Mouse (Mus musculus) MEL-GATA-1-ER (cell line): ENCODE results near the gene Arhgap17.
A peak's percentile ranks its signal among the peaks of the same experiment; 100 is the strongest.

Source experiments
- DNase-seq: peaks from one replicate; pipeline ENCODE4 v3.0.0-alpha.2; 2012; ENCODE audit warnings: low read depth; ENCODE audit errors: extremely low read depth

The Arhgap17 gene

GRCm38 (mm10) chr7:123344079-123344780, 25.5 kb downstream of the Arhgap17 start:
- no peak for DNase-seq

- DNase-seq = no peak
Measured at GRCm38 (mm10) chr7:123341896-123342295, 27.8 kb downstream of the Arhgap17 start.

GRCm38 (mm10) chr7:123338351-123338750, 31.4 kb downstream of the Arhgap17 start:
- no peak for DNase-seq

DNA sequence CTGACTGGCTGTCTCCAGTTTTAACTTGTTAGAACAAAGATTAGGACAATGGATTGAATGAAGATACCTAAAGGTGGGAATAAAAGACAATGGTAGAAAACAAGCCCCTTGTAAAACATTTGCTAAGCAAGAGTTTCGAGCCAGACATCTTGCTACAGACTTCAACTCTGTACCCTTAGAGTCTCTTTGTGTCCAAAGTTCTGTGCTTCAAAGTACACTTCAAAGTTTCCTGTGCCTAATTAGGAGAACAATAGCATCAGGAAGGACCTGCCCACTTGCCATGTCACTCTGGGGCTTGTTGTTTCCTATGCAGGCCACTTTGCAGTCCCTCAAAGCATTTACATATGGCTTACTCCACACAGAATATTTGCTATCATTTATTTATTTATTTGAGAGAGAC, 33.4 kb downstream of the Arhgap17 start:
- no peak for DNase-seq

- DNase-seq = no peak
Measured at GRCm38 (mm10) chr7:123330506-123330905, 39.2 kb downstream of the Arhgap17 start.

DNA sequence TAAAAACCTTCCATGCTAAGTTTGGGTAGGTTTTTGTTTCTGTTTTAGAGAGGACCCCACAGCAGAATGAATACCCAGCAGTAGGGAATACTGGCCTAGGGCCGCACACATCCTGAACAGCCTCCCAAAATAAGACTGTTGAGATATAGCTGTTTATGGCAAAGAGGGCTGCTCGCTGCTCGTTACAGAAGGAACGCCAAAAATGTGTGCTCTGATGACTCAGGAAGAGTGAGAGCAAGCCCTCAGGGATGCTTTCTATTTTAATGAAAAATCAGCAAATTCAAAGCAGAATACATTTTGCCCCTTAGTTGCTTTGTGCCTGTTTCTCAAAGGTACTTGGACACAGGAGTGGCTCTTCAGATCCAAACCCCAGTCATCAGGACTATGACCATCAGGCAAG, 41.8 kb downstream of the Arhgap17 start:
- DNase-seq = no peak

- DNase-seq = no peak
Measured at GRCm38 (mm10) chr7:123326901-123327300, 42.8 kb downstream of the Arhgap17 start.

GRCm38 (mm10) chr7:123326062-123326461, 43.7 kb downstream of the Arhgap17 start:
- no peak for DNase-seq

DNA sequence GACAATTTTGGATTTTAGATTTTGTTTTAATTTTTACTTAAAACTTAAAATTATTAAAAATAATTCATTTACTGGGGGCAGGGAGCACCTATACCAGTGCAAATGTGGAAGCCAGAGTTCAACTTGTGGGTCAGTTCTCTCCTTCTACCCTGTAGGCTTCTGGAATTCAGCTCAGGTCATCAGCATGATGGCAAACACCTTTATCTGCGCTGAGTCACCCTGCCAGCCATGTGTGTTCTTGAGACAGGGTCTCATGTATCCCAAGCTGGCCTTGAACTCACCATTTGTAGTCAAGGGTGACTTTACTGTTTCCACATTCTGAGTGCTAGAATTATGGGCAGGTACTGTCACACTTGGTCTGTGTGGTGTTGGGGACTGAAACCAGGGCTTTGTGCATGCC, 45.6 kb downstream of the Arhgap17 start:
- no peak for DNase-seq

- DNase-seq = no peak
Measured at GRCm38 (mm10) chr7:123323388-123323787, 46.3 kb downstream of the Arhgap17 start.

DNA sequence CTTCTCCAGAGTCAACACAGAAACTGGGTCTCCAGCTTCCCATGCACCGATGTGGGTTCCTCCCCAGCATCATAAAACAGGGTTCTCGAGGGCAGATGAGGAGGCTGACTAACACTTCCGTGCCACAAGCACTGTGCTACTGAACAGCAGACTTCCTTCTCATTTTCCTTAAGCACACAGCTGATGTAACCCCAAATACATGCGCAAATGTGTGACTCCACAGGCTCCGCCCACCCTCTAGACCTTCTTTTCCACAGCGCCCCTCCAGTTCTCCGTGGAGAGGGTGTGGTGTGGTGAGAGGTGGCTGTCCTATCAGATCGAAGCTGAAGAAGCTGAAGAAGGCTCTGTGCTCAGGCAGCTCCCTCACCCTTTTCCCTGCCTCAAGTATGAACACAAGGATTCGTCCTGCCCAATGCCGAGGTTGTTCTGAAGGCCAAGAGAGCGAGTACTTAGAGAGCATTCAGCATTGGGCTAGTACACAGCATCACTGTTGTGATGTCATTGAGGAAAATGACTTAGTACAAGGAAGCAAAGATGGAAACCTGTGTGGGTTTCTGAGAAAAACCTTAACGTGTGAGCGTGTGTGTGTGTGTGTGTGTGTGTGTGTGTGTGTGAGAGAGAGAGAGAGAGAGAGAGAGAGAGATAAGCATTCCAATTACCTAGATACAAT, 47.1 kb downstream of the Arhgap17 start:
- DNase-seq = peak; percentile 11

DNA sequence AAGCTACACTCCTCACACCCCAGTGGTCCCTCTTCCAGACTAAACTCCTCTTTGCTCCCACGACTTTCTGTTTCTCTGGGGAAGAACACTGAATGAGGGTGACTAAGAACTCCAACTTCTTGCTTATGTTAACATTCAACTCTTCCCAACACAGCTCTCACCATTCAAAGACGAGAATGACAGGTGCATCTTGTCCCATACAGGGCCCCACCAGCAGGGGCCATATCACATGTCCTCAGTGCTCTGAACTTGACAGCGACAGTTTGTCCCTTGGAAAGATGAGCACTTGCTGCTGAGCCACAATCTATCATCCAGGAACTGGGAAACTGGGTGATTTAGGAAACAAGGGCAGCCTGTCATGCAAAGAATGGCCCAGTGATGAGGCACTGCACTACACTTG, 57.0 kb downstream of the Arhgap17 start:
- no peak for DNase-seq

DNA sequence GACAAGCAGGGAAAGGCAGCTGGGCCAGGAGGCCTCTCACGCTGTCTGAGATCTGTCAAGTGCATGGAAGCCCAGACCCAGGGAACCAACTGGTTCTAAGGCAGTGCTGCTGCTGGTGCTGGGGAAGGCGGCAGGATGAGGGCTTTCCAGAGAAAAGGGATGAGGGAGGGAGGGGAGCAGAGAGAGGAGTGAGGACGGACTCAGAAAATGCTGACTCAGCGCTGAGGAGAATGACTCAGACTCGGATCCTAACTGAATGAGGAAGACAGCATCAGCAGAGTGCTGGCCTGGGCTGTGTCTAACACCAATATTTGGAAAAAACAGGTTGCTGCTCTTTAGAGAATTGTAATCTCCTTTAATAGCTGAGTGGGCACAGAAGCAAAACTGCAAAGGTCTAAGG, 57.9 kb downstream of the Arhgap17 start:
- DNase-seq = no peak

DNA sequence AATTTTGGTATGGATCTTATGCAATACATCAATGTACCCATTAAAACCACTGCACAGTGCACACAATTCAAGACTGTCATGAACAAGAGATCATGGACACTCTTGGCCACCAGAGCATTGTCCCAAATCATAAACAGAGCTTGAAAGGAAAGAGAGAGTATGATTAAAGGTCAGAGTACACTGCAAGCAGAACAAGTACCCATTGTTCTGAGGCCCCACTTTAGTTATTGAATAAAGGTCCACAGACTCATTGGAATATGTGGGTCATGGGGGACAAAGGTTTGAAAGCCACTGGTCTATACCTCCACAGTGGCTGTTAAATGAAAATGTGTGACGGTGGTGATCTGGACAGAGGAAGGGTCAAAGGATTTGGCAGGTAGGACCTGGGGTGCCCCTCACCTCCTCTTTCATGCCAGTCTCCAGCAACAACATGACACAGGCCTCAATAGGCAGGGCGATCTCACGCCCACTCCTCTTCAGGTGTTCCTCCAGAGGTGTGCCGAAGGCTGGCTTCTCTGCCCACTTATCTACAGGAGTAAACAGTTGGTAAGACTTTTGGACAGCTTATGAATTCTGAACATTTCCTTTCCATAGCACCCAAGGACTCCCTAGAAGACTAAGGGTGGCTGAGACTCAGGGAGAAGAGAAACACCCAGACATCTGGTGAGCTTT, 61.7 kb downstream of the Arhgap17 start:
- DNase-seq = no peak

- DNase-seq = no peak
Measured at GRCm38 (mm10) chr7:123307236-123307635, 62.5 kb downstream of the Arhgap17 start.

- no peak for DNase-seq
Measured at GRCm38 (mm10) chr7:123305397-123305796, 64.3 kb downstream of the Arhgap17 start.

- DNase-seq = no peak
Measured at GRCm38 (mm10) chr7:123300258-123300657, 69.5 kb downstream of the Arhgap17 start.

DNA sequence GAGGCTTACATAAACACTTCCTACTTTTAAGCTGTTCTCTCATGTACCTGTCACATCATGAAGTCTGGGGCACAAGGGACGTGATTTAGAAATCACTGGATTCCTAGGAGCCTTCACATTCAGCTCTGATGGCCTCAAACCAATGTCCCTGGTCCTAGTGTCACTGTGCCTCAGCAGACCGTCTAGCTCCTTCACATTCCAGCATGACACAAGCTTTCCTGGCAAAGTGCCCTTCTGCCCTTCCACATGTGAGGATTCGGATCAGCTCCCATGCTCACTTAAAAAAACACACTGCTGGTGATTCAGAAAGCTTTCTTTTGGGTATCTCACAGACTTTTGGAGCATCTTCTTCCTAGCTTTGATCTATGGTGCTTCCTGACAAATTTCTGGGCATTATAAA, 71.5 kb downstream of the Arhgap17 start:
- no peak for DNase-seq

GRCm38 (mm10) chr7:123296097-123296496, 73.6 kb downstream of the Arhgap17 start:
- no peak for DNase-seq

DNA sequence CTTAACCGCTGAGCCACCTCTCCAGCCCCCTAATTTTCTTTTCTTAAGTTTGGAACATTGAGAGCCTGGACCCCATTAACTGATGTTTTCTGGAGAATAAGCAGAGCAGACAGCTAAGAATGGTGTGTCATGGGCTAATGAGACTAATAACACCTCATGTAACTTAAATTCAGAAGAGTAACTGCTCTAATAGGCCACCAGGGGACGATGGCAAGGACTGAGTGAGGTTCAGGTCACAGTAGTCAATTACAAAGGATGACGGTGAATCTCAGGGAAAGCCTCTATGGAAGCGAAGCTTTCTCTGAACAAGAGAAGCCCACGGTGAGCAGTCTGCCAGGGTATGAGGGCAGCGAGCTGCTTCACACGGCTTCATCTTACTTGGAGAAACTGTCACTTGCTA, 74.3 kb downstream of the Arhgap17 start:
- DNase-seq = no peak

DNA sequence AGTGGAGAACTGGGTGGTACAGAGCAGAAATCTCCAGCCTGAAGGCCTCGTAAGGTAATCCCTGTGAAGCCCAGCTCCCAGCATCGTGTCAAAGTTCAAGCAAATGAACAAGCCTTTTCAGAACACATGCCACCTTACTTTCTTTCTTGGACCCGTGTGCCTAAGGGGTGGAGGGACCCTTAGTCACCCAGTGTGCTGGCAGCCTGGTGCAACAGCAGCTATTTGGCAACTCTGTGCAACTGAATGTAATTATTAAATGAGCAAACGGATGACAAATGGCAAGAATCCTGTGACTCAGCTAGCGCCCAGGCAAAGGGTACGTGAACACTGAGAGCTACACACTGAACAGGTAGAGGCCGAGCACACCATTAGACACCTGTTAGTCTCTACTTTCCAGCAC, 75.8 kb downstream of the Arhgap17 start:
- DNase-seq = no peak

DNA sequence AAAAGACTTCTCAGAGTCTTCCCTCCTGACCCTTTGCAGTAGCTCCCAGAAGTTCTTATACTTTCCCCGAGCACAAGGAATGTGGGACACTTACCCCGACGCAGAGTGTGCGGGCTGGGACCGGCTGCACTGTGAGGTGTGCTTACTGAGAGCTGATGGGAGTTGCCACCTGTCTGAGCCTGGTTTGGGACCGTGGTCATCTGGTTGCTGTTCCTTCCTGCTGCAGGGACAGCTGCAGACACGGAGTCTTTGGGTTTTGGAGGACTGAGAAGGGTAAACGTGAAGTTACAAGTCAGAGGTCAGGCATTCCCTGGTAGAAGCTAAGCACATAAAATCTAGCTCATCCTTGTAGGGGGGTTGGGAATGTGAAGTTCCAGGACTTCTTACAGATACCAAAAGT, 77.8 kb downstream of the Arhgap17 start:
- no peak for DNase-seq

- DNase-seq = no peak
Measured at GRCm38 (mm10) chr7:123289176-123289575, 80.5 kb downstream of the Arhgap17 start.
